Mouse (Mus musculus) heart, embryonic 13.5 days (tissue): ENCODE results near the gene Rab28. TPM values are rescaled to one million over a fixed set of nuclear protein-coding genes. Genes with fewer than 3 reads are reported as not detected.

Experiments used
- ATAC-seq: fragments of 200-750 bp; cut with Nextera tagmentation; 2 replicates; pipeline ENCODE4 v1.8.0; 2017; ENCODE audit warnings: moderate TSS enrichment; ENCODE audit not compliant: insufficient number of reproducible peaks, low FRiP score, low TSS enrichment; ENCODE audit errors: extremely low read depth
- H3K27ac ChIP-seq: fragments of 300-500 bp; sonication (generic); replicated peaks from 2 replicates; pipeline ENCODE4 v1.5.1; 2015; ENCODE audit warnings: moderate library complexity, mild to moderate bottlenecking, inconsistent platforms
- H3K27me3 ChIP-seq: fragments of 300-500 bp; sonication (generic); replicated peaks from 2 replicates; pipeline ENCODE4 v1.6.1; 2015; ENCODE audit warnings: mild to moderate bottlenecking, inconsistent platforms
- H3K36me3 ChIP-seq: fragments of 300-500 bp; sonication (generic); 2 replicates; pipeline ENCODE4 v1.6.1; 2015; ENCODE audit warnings: mild to moderate bottlenecking, inconsistent platforms
- H3K4me1 ChIP-seq: fragments of 300-500 bp; sonication (generic); 2 replicates; pipeline ENCODE4 v1.6.1; 2015; ENCODE audit warnings: inconsistent platforms
- H3K4me2 ChIP-seq: fragments of 300-500 bp; sonication (generic); 2 replicates; pipeline ENCODE4 v1.6.1; 2015; ENCODE audit warnings: inconsistent platforms, mild to moderate bottlenecking, moderate library complexity
- H3K4me3 ChIP-seq: fragments of 300-500 bp; sonication (generic); 2 replicates; pipeline ENCODE4 v1.5.1; 2015; ENCODE audit warnings: moderate library complexity, mild to moderate bottlenecking, inconsistent platforms
- H3K9ac ChIP-seq: fragments of 300-500 bp; sonication (generic); 2 replicates; pipeline ENCODE4 v1.6.1; 2015; ENCODE audit warnings: inconsistent platforms, mild to moderate bottlenecking, moderate library complexity
- H3K9me3 ChIP-seq: fragments of 300-500 bp; sonication (generic); 2 replicates; pipeline ENCODE4 v1.6.1; 2016; ENCODE audit warnings: inconsistent platforms
- WGBS: fragments of 180-500 bp; shearing (Covaris S2); methylation state at CpG from one replicate; pipeline ENCODE4 v1.1.7; 2015; ENCODE audit warnings: mixed read lengths; 5-methylcytosine and 5-hydroxymethylcytosine counted together
- polyA plus RNA-seq: library from polyadenylated mRNA; unstranded; fragments of >200 nt; fragmentation: Nextera tagmentation; extraction: Ambion mirVana; gene quantifications from 2 replicates; pipeline ENCODE4 v1.2.1, GENCODE M21; 2015

Rab28 gene
- polyA plus RNA-seq, 1 experiment from 2014 or later: 36.0 TPM

DNA sequence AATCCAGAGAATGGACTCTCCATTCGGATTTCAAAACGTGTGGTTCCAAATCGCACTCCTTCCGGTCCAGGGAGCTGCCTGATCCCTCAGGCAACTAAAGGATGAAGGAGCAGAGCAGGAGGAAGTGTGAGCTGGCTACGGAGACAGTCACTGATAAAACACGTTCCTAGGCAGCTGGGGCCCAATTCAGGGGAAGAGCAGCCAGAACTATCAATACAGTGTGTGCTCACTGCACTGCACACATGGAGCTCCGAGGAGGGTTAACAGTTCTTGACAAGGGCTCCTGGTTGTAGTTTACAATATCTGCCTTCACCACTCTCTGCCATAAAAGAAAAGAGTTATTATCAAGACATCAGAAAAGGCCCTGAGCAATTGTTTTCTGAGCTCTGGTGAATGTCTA lies 82.4 kb downstream of the Rab28 start:
- Histone ChIP-seq H3K9ac (no peak overlapping the region), H3K27me3 (no peaks in the 10 kb centered on the region), H3K27ac (no peak overlapping the region), H3K9me3 (no peaks in the 10 kb centered on the region), H3K4me3 (no peak overlapping the region), H3K36me3 (0 out of 2 replicates have a peak, but pooled peaks cover 9% of the 10 kb centered on the region), H3K4me2 (no peak overlapping the region), H3K4me1 (peaks cover 16% of the 10 kb centered on the region)
- 31% methylated on average over 7 of the region's 7 CpGs for WGBS
- ATAC-seq: no peak

DNA sequence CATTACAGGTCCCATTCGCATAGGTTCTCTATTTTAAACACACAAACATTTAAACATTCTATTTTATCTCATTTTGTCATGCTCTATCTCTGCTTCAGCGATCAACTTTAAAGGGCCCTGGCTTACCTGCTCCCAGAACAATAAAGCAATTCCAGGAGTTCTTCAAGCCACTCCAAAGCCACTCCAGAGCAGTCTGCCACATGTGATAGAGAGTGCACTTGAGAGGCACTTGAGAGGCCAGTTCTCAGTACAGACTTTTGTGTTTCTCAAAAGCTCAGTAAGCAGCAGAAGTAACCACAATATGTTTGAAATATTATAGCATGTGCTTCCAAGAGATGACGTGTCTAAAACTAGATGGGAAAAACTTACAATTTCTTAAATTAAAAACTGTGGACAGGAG lies 86.2 kb downstream of the Rab28 start:
- WGBS: 52% methylated on average over 3 of the region's 3 CpGs

GRCm38 (mm10) chr5:41618966-41619365 lies 89.0 kb downstream of the Rab28 start:
- 64% methylated on average over 1 of the region's 1 CpGs for WGBS
- Histone ChIP-seq H3K36me3 (0 out of 2 replicates have a peak, but pooled peaks cover 3% of the 10 kb centered on the region), H3K4me1 (peaks cover 11% of the 10 kb centered on the region), H3K4me2 (no peak overlapping the region), H3K9me3 (no peaks in the 10 kb centered on the region), H3K27me3 (peaks cover 17% of the 10 kb centered on the region), H3K4me3 (no peak overlapping the region), H3K9ac (no peak overlapping the region), H3K27ac (no peak overlapping the region)
- no peak for ATAC-seq

More for the DNA sequence above, 86.2 kb downstream of the Rab28 start:
- Histone ChIP-seq H3K9ac (no peak overlapping the region), H3K4me3 (no peak overlapping the region), H3K9me3 (no peaks in the 10 kb centered on the region), H3K4me1 (peaks cover 16% of the 10 kb centered on the region), H3K27ac (no peak overlapping the region), H3K4me2 (no peak overlapping the region), H3K27me3 (peaks cover 17% of the 10 kb centered on the region), H3K36me3 (0 out of 2 replicates have a peak, but pooled peaks cover 3% of the 10 kb centered on the region)
- no peak for ATAC-seq

GRCm38 (mm10) chr5:41610447-41611030 lies 97.4 kb downstream of the Rab28 start:
- Histone ChIP-seq H3K4me2 (no peak overlapping the region), H3K36me3 (no peaks in the 10 kb centered on the region), H3K9me3 (no peaks in the 10 kb centered on the region), H3K9ac (no peak overlapping the region), H3K4me3 (no peak overlapping the region), H3K27ac (no peak overlapping the region), H3K27me3 (no peaks in the 10 kb centered on the region), H3K4me1 (0 out of 2 replicates have a peak, but pooled peaks cover 4% of the 10 kb centered on the region)
- no peak for ATAC-seq
- WGBS: 54% methylated on average over 5 of the region's 5 CpGs

DNA sequence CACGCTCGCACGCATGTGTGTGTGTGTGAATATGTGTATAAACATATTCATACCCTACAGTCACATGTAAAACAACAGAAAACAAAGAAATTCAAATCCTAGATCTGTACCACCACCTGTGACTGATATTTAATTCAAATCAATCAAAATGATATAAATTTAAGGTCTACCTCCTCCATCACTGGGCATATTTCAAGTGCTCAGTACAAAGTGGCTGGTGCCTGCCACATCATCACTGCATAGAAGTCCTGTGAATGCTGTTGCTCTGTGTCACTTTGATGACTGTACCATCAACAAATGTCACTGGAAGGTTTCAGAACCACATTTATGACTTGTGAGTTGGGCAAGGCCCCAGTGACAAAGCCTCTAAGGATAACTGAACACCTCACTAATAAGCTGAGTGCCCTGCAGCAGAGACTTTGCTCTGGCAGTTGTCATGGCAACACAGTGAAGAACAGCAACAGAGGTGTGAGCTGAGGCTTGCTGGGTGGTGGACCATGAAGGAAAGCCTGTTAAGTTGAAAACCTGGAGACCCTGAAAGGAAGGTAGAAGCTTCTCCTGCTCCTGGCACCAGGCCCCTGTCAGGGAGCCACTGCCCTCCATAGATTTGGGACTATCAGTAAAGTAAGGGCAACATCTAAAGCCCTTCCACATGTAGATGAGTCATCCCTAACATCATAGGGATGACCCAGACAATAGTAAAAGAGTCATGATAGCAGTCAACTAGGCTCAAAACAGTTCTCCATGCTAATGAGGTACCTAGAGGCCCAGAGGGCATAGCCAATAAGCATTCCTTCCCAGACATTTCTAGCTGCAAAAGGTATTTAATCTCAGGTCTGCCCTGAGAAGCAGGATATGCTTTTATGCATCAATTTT lies 111.5 kb downstream of the Rab28 start:
- Histone ChIP-seq H3K9me3 (no peaks in the 10 kb centered on the region), H3K27me3 (no peaks in the 10 kb centered on the region), H3K4me2 (no peak overlapping the region), H3K36me3 (no peaks in the 10 kb centered on the region), H3K4me1 (no peaks in the 10 kb centered on the region), H3K27ac (no peak overlapping the region), H3K4me3 (no peak overlapping the region), H3K9ac (no peak overlapping the region)
- WGBS: 74% methylated on average over 3 of the region's 3 CpGs
- no peak for ATAC-seq

- H3K9ac ChIP-seq: no peak overlapping the region
- WGBS: 49% methylated on average over 3 of the region's 3 CpGs
- H3K4me2 ChIP-seq: no peak overlapping the region
- no peak overlapping the region for H3K4me3 ChIP-seq
- H3K4me1 ChIP-seq: no peaks in the 10 kb centered on the region
- no peaks in the 10 kb centered on the region for H3K27me3 ChIP-seq
- no peak for ATAC-seq
- H3K27ac ChIP-seq: no peak overlapping the region
- H3K9me3 ChIP-seq: no peaks in the 10 kb centered on the region
- no peaks in the 10 kb centered on the region for H3K36me3 ChIP-seq
Observed at GRCm38 (mm10) chr5:41595199-41595598, 112.8 kb downstream of the Rab28 start.

- 78% methylated on average over 2 of the region's 2 CpGs for WGBS
- H3K9me3 ChIP-seq: peaks cover 3% of the 10 kb centered on the region; the same call in 1 of the 2 replicates
- no peak for ATAC-seq
- no peak overlapping the region for H3K9ac ChIP-seq
- no peaks in the 10 kb centered on the region for H3K27me3 ChIP-seq
- no peak overlapping the region for H3K4me2 ChIP-seq
- H3K36me3 ChIP-seq: no peaks in the 10 kb centered on the region
- H3K4me3 ChIP-seq: no peak overlapping the region
- no peaks in the 10 kb centered on the region for H3K4me1 ChIP-seq
- H3K27ac ChIP-seq: no peak overlapping the region
Observed at GRCm38 (mm10) chr5:41578051-41578450, 129.9 kb downstream of the Rab28 start.

Other genes with a start within 250 kb of the Rab28 start
- gene Nkx3-2, start 56.3 kb upstream of the Rab28 start, polyA plus RNA-seq: 0.08 and 0.19 TPM in 2 replicates
- gene Bod1l, start 136.2 kb upstream of the Rab28 start, polyA plus RNA-seq: 13.7 and 14.4 TPM in 2 replicates